ENCODE assay signal across 16 mouse cellular contexts in genomic region chr12:94755754-94756153, GRCm38 (mm10).
"Had no signal": no experiment of that assay in that cellular context is flagged by ENCODE, and none has a peak within 500 bp of the region (broad histone marks: within the 10 kb centered on the region; RNA-seq: fewer than 3 reads in every experiment).

No protein-coding gene starts in this region.

- ATAC-seq: hindbrain, postnatal 0 days; intestine, embryonic 16.5 days; liver, embryonic 12.5 days had no signal

- DNase-seq: gastrocnemius, postnatal 14 days; gastrocnemius, postnatal 36 days; heart, adult 11 months; heart, adult 2 months; heart, postnatal 14 days; heart, postnatal 36 days; kidney, adult 11 months; kidney, adult 2 months; kidney, adult 9 months; kidney, postnatal 14 days; kidney, postnatal 36 days; layer of hippocampus, postnatal 36 days; left cerebral cortex, postnatal 4 days had no signal
